Mouse (Mus musculus): ENCODE measurements around the gene Fgd6. TPM values are rescaled to one million over a fixed set of nuclear protein-coding genes. Genes with fewer than 3 reads are reported as not detected.

Fgd6 gene
- polyA plus RNA-seq, 1 experiment: 7.0 TPM

DNA sequence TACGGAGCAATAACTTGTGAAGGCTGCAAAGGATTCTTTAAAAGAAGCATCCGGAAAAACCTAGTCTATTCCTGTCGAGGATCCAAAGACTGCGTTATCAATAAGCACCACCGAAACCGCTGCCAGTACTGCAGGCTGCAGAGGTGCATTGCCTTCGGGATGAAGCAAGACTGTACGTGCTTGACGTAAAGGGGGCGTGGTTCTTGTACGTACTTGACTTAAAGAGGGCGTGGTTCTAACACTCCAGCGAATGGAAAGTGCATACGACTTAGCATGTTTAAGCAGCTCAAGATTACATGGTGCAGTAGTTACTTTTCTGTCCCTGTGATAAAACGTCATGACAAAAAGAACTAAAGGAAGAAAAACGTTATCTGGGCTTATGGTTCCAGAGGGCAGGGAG is 129.6 kb downstream of the Fgd6 start:
- no peak for DNase-seq (ENCODE audit: extremely low spot score in 1 of 2, low spot score in 1 of 2)

GRCm38 (mm10) chr10:94167051-94167750 is 131.4 kb downstream of the Fgd6 start:
- DNase-seq (ENCODE audit: extremely low spot score in 1 of 2, low spot score in 1 of 2): no peak

DNA sequence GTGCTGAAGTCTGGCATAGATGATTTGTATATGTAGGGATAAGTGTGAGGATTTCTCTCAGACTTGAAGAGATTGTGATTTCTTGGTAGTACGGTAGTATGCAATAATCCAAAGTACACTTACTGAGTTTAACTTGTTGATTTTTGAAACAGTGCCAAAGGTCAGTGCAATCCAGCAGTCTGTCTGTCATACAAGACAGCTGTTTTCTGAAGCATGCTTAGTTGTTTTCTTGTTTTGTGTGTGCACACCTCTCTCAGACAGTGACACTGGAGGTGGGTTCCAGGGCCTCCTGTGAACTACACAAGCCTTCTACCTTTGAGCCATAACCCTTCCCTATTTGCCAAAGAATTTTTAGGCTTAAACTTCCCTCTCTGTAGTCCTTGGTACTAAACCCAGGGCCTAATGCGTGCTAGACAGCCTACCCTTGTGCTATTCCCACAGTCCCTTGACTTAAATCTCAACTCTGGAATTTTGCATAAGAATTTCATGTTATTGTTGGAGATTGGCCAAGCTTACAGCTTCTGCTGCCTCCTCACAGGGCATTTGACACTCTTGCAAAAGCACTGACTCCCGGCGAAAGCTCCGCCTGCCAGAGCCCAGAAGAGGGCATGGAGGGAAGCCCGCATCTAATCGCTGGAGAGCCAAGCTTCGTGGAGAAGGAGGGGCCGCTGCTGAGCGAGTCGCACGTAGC is 135.8 kb downstream of the Fgd6 start:
- no peak for DNase-seq (ENCODE audit: extremely low spot score in 1 of 2, low spot score in 1 of 2)

DNA sequence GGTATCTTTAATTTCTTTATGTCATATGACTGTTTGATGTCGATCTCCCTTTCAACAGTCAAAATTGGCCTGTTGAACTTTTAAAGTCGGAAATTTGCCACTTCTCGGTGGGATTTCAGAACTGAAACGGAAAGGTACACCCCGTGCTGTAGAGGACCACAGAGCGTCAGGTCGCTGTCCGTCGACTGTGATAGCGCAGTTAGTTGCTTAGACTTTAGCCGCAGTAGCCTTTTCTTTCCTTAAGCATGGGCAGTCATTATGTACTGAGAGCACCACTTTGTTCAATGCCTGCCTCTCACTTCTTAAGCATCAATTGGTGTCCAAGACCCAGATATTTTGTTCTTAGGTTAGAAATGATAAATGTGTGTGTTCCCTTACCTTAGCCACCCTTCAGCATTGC is 136.3 kb downstream of the Fgd6 start:
- no peak for DNase-seq (ENCODE audit: extremely low spot score in 1 of 2, low spot score in 1 of 2)

GRCm38 (mm10) chr10:94172706-94173105 is 136.9 kb downstream of the Fgd6 start:
- DNase-seq (ENCODE audit: extremely low spot score in 1 of 2, low spot score in 1 of 2): peak in 1 of 2 experiments; percentile 11

- DNase-seq (ENCODE audit: extremely low spot score in 1 of 2, low spot score in 1 of 2): no peak
These were observed 138.9 kb downstream of the Fgd6 start for GRCm38 (mm10) chr10:94174652-94175051.

- no peak for DNase-seq (ENCODE audit: extremely low spot score in 1 of 2, low spot score in 1 of 2)
These were observed 147.4 kb downstream of the Fgd6 start for GRCm38 (mm10) chr10:94183199-94183598.

Other genes with a start within 250 kb of the Fgd6 start
- 0.04 TPM in 2 replicates for gene Usp44, start 204.4 kb upstream of the Fgd6 start, polyA plus RNA-seq (2012; rRNA removed)
- 140 and 148 TPM in 2 replicates for gene Metap2, start 138.9 kb upstream of the Fgd6 start, polyA plus RNA-seq (2012; rRNA removed)
- 36.0 and 38.8 TPM in 2 replicates for gene Vezt, start 184 bp upstream of the Fgd6 start, polyA plus RNA-seq (2012; rRNA removed)
- 8.6 and 9.2 TPM in 2 replicates for gene Nr2c1, start 112.0 kb downstream of the Fgd6 start, polyA plus RNA-seq (2012; rRNA removed)
- 249 and 271 TPM in 2 replicates for gene Ndufa12, start 162.7 kb downstream of the Fgd6 start, polyA plus RNA-seq (2012; rRNA removed)